Mouse (Mus musculus): ENCODE data around the gene Szrd1.

Gene Szrd1

GRCm38 (mm10) chr4:141118691-141119090, 20.9 kb downstream of the Szrd1 start:
- Histone ChIP-seq H3K4me1 (replicated peaks; ENCODE audit: low read depth, low read length) (peaks cover 98% of the 10 kb centered on the region), H3K4me3 (replicated peaks; ENCODE audit: low read length) (peak overlapping the region; percentile 8), H3K27me3 (ENCODE audit: insufficient read depth, low read length) (no peaks in the 10 kb centered on the region), H3K36me3 (ENCODE audit: insufficient read depth, low read length) (peaks cover 91% of the 10 kb centered on the region), H3K9me3 (ENCODE audit: low read length) (no peaks in the 10 kb centered on the region)
- no peak for TF ChIP-seq POU5F1 (IDR thresholded peaks at IDR 0.05; ENCODE audit: borderline replicate concordance, low read length)
- no peak for TF ChIP-seq CTCF (conservative IDR thresholded peaks at IDR 0.05; ENCODE audit: low read length)
- TF ChIP-seq NANOG (IDR thresholded peaks at IDR 0.05; ENCODE audit: borderline replicate concordance, low read length) = no peak

- TF ChIP-seq NANOG (IDR thresholded peaks at IDR 0.05; ENCODE audit: borderline replicate concordance, low read length) (peak; percentile 28; the same call in 1 of the 2 replicates), CTCF (conservative IDR thresholded peaks at IDR 0.05; ENCODE audit: low read length) (no peak), POU5F1 (IDR thresholded peaks at IDR 0.05; ENCODE audit: borderline replicate concordance, low read length) (no peak)
- no peaks in the 10 kb centered on the region for H3K9me3 ChIP-seq (ENCODE audit: low read length)
- no peaks in the 10 kb centered on the region for H3K27me3 ChIP-seq (ENCODE audit: insufficient read depth, low read length)
- peak overlapping the region; percentile 63 for H3K4me3 ChIP-seq (replicated peaks; ENCODE audit: low read length)
- H3K4me1 ChIP-seq (replicated peaks; ENCODE audit: low read depth, low read length) = peaks cover 89% of the 10 kb centered on the region
- H3K36me3 ChIP-seq (ENCODE audit: insufficient read depth, low read length) = peaks cover 92% of the 10 kb centered on the region
Observed at GRCm38 (mm10) chr4:141115398-141115797, 24.2 kb downstream of the Szrd1 start.

- H3K9me3 ChIP-seq (ENCODE audit: low read length) = no peaks in the 10 kb centered on the region
- H3K27me3 ChIP-seq (ENCODE audit: insufficient read depth, low read length) = no peaks in the 10 kb centered on the region
- TF ChIP-seq CTCF (conservative IDR thresholded peaks at IDR 0.05; ENCODE audit: low read length) (no peak), NANOG (IDR thresholded peaks at IDR 0.05; ENCODE audit: borderline replicate concordance, low read length) (no peak), POU5F1 (IDR thresholded peaks at IDR 0.05; ENCODE audit: borderline replicate concordance, low read length) (no peak)
- peaks cover 81% of the 10 kb centered on the region for H3K4me1 ChIP-seq (replicated peaks; ENCODE audit: low read depth, low read length)
- H3K4me3 ChIP-seq (replicated peaks; ENCODE audit: low read length) = peak overlapping the region; percentile 63
- H3K36me3 ChIP-seq (ENCODE audit: insufficient read depth, low read length) = peaks cover 83% of the 10 kb centered on the region
Observed at GRCm38 (mm10) chr4:141114521-141114981, 25.0 kb downstream of the Szrd1 start.

GRCm38 (mm10) chr4:141113831-141114230, 25.7 kb downstream of the Szrd1 start:
- Histone ChIP-seq H3K9me3 (ENCODE audit: low read length) (no peaks in the 10 kb centered on the region), H3K4me3 (replicated peaks; ENCODE audit: low read length) (peak overlapping the region; percentile 63; the same call in 1 of the 2 replicates), H3K27me3 (ENCODE audit: insufficient read depth, low read length) (no peaks in the 10 kb centered on the region), H3K4me1 (replicated peaks; ENCODE audit: low read depth, low read length) (peaks cover 74% of the 10 kb centered on the region), H3K36me3 (ENCODE audit: insufficient read depth, low read length) (peaks cover 76% of the 10 kb centered on the region)
- TF ChIP-seq NANOG (IDR thresholded peaks at IDR 0.05; ENCODE audit: borderline replicate concordance, low read length) (no peak), CTCF (conservative IDR thresholded peaks at IDR 0.05; ENCODE audit: low read length) (no peak), POU5F1 (IDR thresholded peaks at IDR 0.05; ENCODE audit: borderline replicate concordance, low read length) (no peak)

- H3K4me3 ChIP-seq (replicated peaks; ENCODE audit: low read length) = no peak overlapping the region
- peaks cover 6% of the 10 kb centered on the region; the same call in 1 of the 2 replicates for H3K27me3 ChIP-seq (ENCODE audit: insufficient read depth, low read length)
- H3K36me3 ChIP-seq (ENCODE audit: insufficient read depth, low read length) = peaks cover 23% of the 10 kb centered on the region
- peaks cover 36% of the 10 kb centered on the region for H3K4me1 ChIP-seq (replicated peaks; ENCODE audit: low read depth, low read length)
- TF ChIP-seq CTCF (conservative IDR thresholded peaks at IDR 0.05; ENCODE audit: low read length) (no peak), POU5F1 (IDR thresholded peaks at IDR 0.05; ENCODE audit: borderline replicate concordance, low read length) (no peak), NANOG (IDR thresholded peaks at IDR 0.05; ENCODE audit: borderline replicate concordance, low read length) (no peak)
- no peaks in the 10 kb centered on the region for H3K9me3 ChIP-seq (ENCODE audit: low read length)
Observed at GRCm38 (mm10) chr4:141108196-141108732, 31.3 kb downstream of the Szrd1 start.

GRCm38 (mm10) chr4:141106526-141107183, 32.9 kb downstream of the Szrd1 start:
- H3K4me3 ChIP-seq (replicated peaks; ENCODE audit: low read length) = no peak overlapping the region
- TF ChIP-seq CTCF (conservative IDR thresholded peaks at IDR 0.05; ENCODE audit: low read length) (no peak), NANOG (IDR thresholded peaks at IDR 0.05; ENCODE audit: borderline replicate concordance, low read length) (no peak), POU5F1 (IDR thresholded peaks at IDR 0.05; ENCODE audit: borderline replicate concordance, low read length) (no peak)
- H3K27me3 ChIP-seq (ENCODE audit: insufficient read depth, low read length) = peaks cover 6% of the 10 kb centered on the region; the same call in 1 of the 2 replicates
- peaks cover 7% of the 10 kb centered on the region for H3K36me3 ChIP-seq (ENCODE audit: insufficient read depth, low read length)
- H3K4me1 ChIP-seq (replicated peaks; ENCODE audit: low read depth, low read length) = peaks cover 32% of the 10 kb centered on the region
- H3K9me3 ChIP-seq (ENCODE audit: low read length) = no peaks in the 10 kb centered on the region

- Histone ChIP-seq H3K9me3 (ENCODE audit: low read length) (no peaks in the 10 kb centered on the region), H3K4me1 (replicated peaks; ENCODE audit: low read depth, low read length) (peaks cover 59% of the 10 kb centered on the region), H3K36me3 (ENCODE audit: insufficient read depth, low read length) (no peaks in the 10 kb centered on the region), H3K27me3 (ENCODE audit: insufficient read depth, low read length) (no peaks in the 10 kb centered on the region; the same call in 1 of the 2 replicates), H3K4me3 (replicated peaks; ENCODE audit: low read length) (no peak overlapping the region)
- TF ChIP-seq POU5F1 (IDR thresholded peaks at IDR 0.05; ENCODE audit: borderline replicate concordance, low read length) = no peak
- peak; percentile 95 for TF ChIP-seq CTCF (conservative IDR thresholded peaks at IDR 0.05; ENCODE audit: low read length)
Observed at GRCm38 (mm10) chr4:141101855-141102254, 37.7 kb downstream of the Szrd1 start.

- Histone ChIP-seq H3K4me3 (replicated peaks; ENCODE audit: low read length) (no peak overlapping the region; the same call in 1 of the 2 replicates), H3K27me3 (ENCODE audit: insufficient read depth, low read length) (no peaks in the 10 kb centered on the region; the same call in 1 of the 2 replicates), H3K9me3 (ENCODE audit: low read length) (no peaks in the 10 kb centered on the region), H3K36me3 (ENCODE audit: insufficient read depth, low read length) (no peaks in the 10 kb centered on the region), H3K4me1 (replicated peaks; ENCODE audit: low read depth, low read length) (peaks cover 58% of the 10 kb centered on the region)
- TF ChIP-seq CTCF (conservative IDR thresholded peaks at IDR 0.05; ENCODE audit: low read length) = no peak
- TF ChIP-seq POU5F1 (IDR thresholded peaks at IDR 0.05; ENCODE audit: borderline replicate concordance, low read length) = no peak
- no peak for TF ChIP-seq NANOG (IDR thresholded peaks at IDR 0.05; ENCODE audit: borderline replicate concordance, low read length)
Observed at GRCm38 (mm10) chr4:141101291-141101690, 38.3 kb downstream of the Szrd1 start.

Measured in E14TG2a.4 (cell line).